Mouse (Mus musculus) cerebellum, adult 2 months (tissue): ENCODE data around the gene Cd52.

Source experiments
- CTCF ChIP-seq: fragments of 200-500 bp; IDR thresholded peaks from 2 replicates; pipeline ENCODE4 v1.5.1; 2011; ENCODE audit warnings: low read depth, mild to moderate bottlenecking, control low read depth, low read length, moderate library complexity, borderline replicate concordance; ENCODE audit not compliant: insufficient read depth
- POLR2A ChIP-seq: fragments of 200-500 bp; IDR thresholded peaks from 2 replicates; pipeline ENCODE4 v1.6.1; 2011; ENCODE audit warnings: low read length, control low read depth, borderline replicate concordance; ENCODE audit not compliant: insufficient read depth

GRCm38 (mm10) chr4:134053538-134053937 is 41.3 kb downstream of the Cd52 start, which contains the start of gene Zfp683:
- TF ChIP-seq POLR2A (no peak), CTCF (no peak)
